Mouse (Mus musculus) adrenal gland, postnatal 25 days (tissue): Measurements from ENCODE around the gene Syt9. TPM values are rescaled to one million over a fixed set of nuclear protein-coding genes. Genes with fewer than 3 reads are reported as not detected.
"Not testable (repeated sequence)": the region's sequence is repeated elsewhere in the genome, so short reads cannot be mapped to it uniquely, and the experiment has no call there.

Source experiments
- DNase-seq: peaks from one replicate; pipeline ENCODE4 v3.0.0; 2021; ENCODE audit warnings: mixed read lengths
- total RNA-seq: library from RNA; stranded (reverse); gene quantifications from 2 replicates; pipeline ENCODE4 v1.2.3, GENCODE M21; 2021

The Syt9 gene
- total RNA-seq, 1 experiment from 2014 or later = 3.6 TPM

GRCm38 (mm10) chr7:107461699-107462440 lies 91.3 kb downstream of the Syt9 start:
- DNase-seq = no peak

GRCm38 (mm10) chr7:107462962-107463361 lies 92.4 kb downstream of the Syt9 start:
- no peak for DNase-seq

GRCm38 (mm10) chr7:107465081-107465480 lies 94.6 kb downstream of the Syt9 start:
- DNase-seq = no peak

- no peak for DNase-seq
Measured at GRCm38 (mm10) chr7:107478979-107479965, 108.7 kb downstream of the Syt9 start.

- DNase-seq = not testable (repeated sequence)
Measured at GRCm38 (mm10) chr7:107485709-107486108, 115.2 kb downstream of the Syt9 start.

- DNase-seq = no peak
Measured at GRCm38 (mm10) chr7:107495428-107495827, 124.9 kb downstream of the Syt9 start.

GRCm38 (mm10) chr7:107496923-107497322 lies 126.4 kb downstream of the Syt9 start:
- no peak for DNase-seq

- DNase-seq = no peak
Measured at GRCm38 (mm10) chr7:107500641-107501040, 130.1 kb downstream of the Syt9 start.

GRCm38 (mm10) chr7:107504761-107505712 lies 134.5 kb downstream of the Syt9 start:
- no peak for DNase-seq

GRCm38 (mm10) chr7:107507920-107508319 lies 137.4 kb downstream of the Syt9 start:
- DNase-seq = no peak

GRCm38 (mm10) chr7:107509740-107510139 lies 139.2 kb downstream of the Syt9 start:
- no peak for DNase-seq

- no peak for DNase-seq
Measured at GRCm38 (mm10) chr7:107516704-107517410, 146.3 kb downstream of the Syt9 start.

- DNase-seq = no peak
Measured at GRCm38 (mm10) chr7:107519256-107520025, 148.9 kb downstream of the Syt9 start.

GRCm38 (mm10) chr7:107521411-107521810 lies 150.9 kb downstream of the Syt9 start:
- DNase-seq = no peak

GRCm38 (mm10) chr7:107526299-107526698 lies 155.8 kb downstream of the Syt9 start:
- peak; percentile 40 for DNase-seq

- no peak for DNase-seq
Measured at GRCm38 (mm10) chr7:107528169-107528772, 157.7 kb downstream of the Syt9 start.

GRCm38 (mm10) chr7:107529364-107529763 lies 158.8 kb downstream of the Syt9 start:
- DNase-seq = no peak

GRCm38 (mm10) chr7:107535311-107535710 lies 164.8 kb downstream of the Syt9 start:
- DNase-seq = no peak

- DNase-seq = no peak
Measured at GRCm38 (mm10) chr7:107536516-107536915, 166.0 kb downstream of the Syt9 start.

GRCm38 (mm10) chr7:107540034-107540433 lies 169.5 kb downstream of the Syt9 start:
- DNase-seq = no peak
